Mouse (Mus musculus): ENCODE data around the gene Hbq1b. TPM values are rescaled to one million over a fixed set of nuclear protein-coding genes. Genes with fewer than 3 reads are reported as not detected.
"Not testable (repeated sequence)": the region's sequence is repeated elsewhere in the genome, so short reads cannot be mapped to it uniquely, and the experiment has no call there.

Hbq1b gene
- polyA plus RNA-seq, 1 experiment = not detected

GRCm38 (mm10) chr11:32297417-32297816, 10.7 kb downstream of the Hbq1b start:
- not testable (repeated sequence) for H3K27me3 ChIP-seq (ENCODE audit: control insufficient read depth, insufficient read depth, low read length); H3K4me3 ChIP-seq (ENCODE audit: low read depth, low read length); H3K27ac ChIP-seq (ENCODE audit: insufficient read depth, low read depth, low read length); H3K36me3 ChIP-seq (ENCODE audit: control insufficient read depth, insufficient read depth, low read length); H3K4me1 ChIP-seq (ENCODE audit: control insufficient read depth, insufficient read depth, insufficient read length, low read length)
- 26% methylated on average over 2 of the region's 2 CpGs for WGBS

- H3K4me1 ChIP-seq (ENCODE audit: control insufficient read depth, insufficient read depth, insufficient read length, low read length) = no peaks in the 10 kb centered on the region
- no peaks in the 10 kb centered on the region for H3K36me3 ChIP-seq (ENCODE audit: control insufficient read depth, insufficient read depth, low read length)
- no peak for TF ChIP-seq CTCF (IDR thresholded peaks at IDR 0.05; ENCODE audit: extremely low read depth, insufficient read length, insufficient replicate concordance, low read depth, low read length)
- TF ChIP-seq POLR2A (IDR thresholded peaks at IDR 0.05; ENCODE audit: low read depth, low read length) = no peak
- no peak overlapping the region for H3K27ac ChIP-seq (ENCODE audit: insufficient read depth, low read depth, low read length)
- H3K4me3 ChIP-seq (ENCODE audit: low read depth, low read length) = no peak overlapping the region
- WGBS = 84% methylated on average over 1 of the region's 1 CpGs
- no peaks in the 10 kb centered on the region for H3K27me3 ChIP-seq (ENCODE audit: control insufficient read depth, insufficient read depth, low read length)
Observed at GRCm38 (mm10) chr11:32297866-32298531, 11.2 kb downstream of the Hbq1b start.

- no peak overlapping the region for H3K4me3 ChIP-seq (ENCODE audit: low read depth, low read length)
- TF ChIP-seq CTCF (IDR thresholded peaks at IDR 0.05; ENCODE audit: extremely low read depth, insufficient read length, insufficient replicate concordance, low read depth, low read length) (no peak), POLR2A (IDR thresholded peaks at IDR 0.05; ENCODE audit: low read depth, low read length) (no peak)
- H3K4me1 ChIP-seq (ENCODE audit: control insufficient read depth, insufficient read depth, insufficient read length, low read length) = no peaks in the 10 kb centered on the region
- no peak overlapping the region for H3K27ac ChIP-seq (ENCODE audit: insufficient read depth, low read depth, low read length)
- WGBS = 95% methylated on average over 2 of the region's 2 CpGs
- H3K27me3 ChIP-seq (ENCODE audit: control insufficient read depth, insufficient read depth, low read length) = no peaks in the 10 kb centered on the region
- H3K36me3 ChIP-seq (ENCODE audit: control insufficient read depth, insufficient read depth, low read length) = no peaks in the 10 kb centered on the region
Observed at GRCm38 (mm10) chr11:32298532-32298918, 11.8 kb downstream of the Hbq1b start.

- 0 out of 2 replicates have a peak within 1 kb of the TSS, but pooled peaks have one; percentile 25 for H3K4me3 ChIP-seq (ENCODE audit: low read depth, low read length)
- peak; percentile 66; the same call in 1 of the 2 replicates for TF ChIP-seq CTCF (IDR thresholded peaks at IDR 0.05; ENCODE audit: extremely low read depth, insufficient read length, insufficient replicate concordance, low read depth, low read length)
- not testable (repeated sequence) for H3K27me3 ChIP-seq (ENCODE audit: control insufficient read depth, insufficient read depth, low read length); H3K27ac ChIP-seq (ENCODE audit: insufficient read depth, low read depth, low read length); H3K4me1 ChIP-seq (ENCODE audit: control insufficient read depth, insufficient read depth, insufficient read length, low read length); H3K36me3 ChIP-seq (ENCODE audit: control insufficient read depth, insufficient read depth, low read length)
- WGBS = 7% methylated on average over 16 of the region's 16 CpGs
Observed at GRCm38 (mm10) chr11:32299865-32300264, 13.1 kb downstream of the Hbq1b start, which contains the start of gene Hbq1a. Gene Hbq1a (plus strand): TSS chr11:32300069.

- Histone ChIP-seq H3K4me3 (ENCODE audit: low read depth, low read length) (no peak overlapping the region), H3K4me1 (ENCODE audit: control insufficient read depth, insufficient read depth, insufficient read length, low read length) (no peaks in the 10 kb centered on the region), H3K27ac (ENCODE audit: insufficient read depth, low read depth, low read length) (no peak overlapping the region), H3K27me3 (ENCODE audit: control insufficient read depth, insufficient read depth, low read length) (no peaks in the 10 kb centered on the region), H3K36me3 (ENCODE audit: control insufficient read depth, insufficient read depth, low read length) (no peaks in the 10 kb centered on the region)
- WGBS = 46% methylated on average over 15 of the region's 17 CpGs
- TF ChIP-seq POLR2A (IDR thresholded peaks at IDR 0.05; ENCODE audit: low read depth, low read length) = no peak
- no peak for TF ChIP-seq CTCF (IDR thresholded peaks at IDR 0.05; ENCODE audit: extremely low read depth, insufficient read length, insufficient replicate concordance, low read depth, low read length)
Observed at GRCm38 (mm10) chr11:32300279-32301267, 13.8 kb downstream of the Hbq1b start.

- Histone ChIP-seq H3K36me3 (ENCODE audit: control insufficient read depth, insufficient read depth, low read length) (no peaks in the 10 kb centered on the region), H3K4me1 (ENCODE audit: control insufficient read depth, insufficient read depth, insufficient read length, low read length) (no peaks in the 10 kb centered on the region), H3K27me3 (ENCODE audit: control insufficient read depth, insufficient read depth, low read length) (no peaks in the 10 kb centered on the region), H3K4me3 (ENCODE audit: low read depth, low read length) (no peak overlapping the region), H3K27ac (ENCODE audit: insufficient read depth, low read depth, low read length) (no peak overlapping the region)
- 62% methylated on average over 1 of the region's 1 CpGs for WGBS
- TF ChIP-seq CTCF (IDR thresholded peaks at IDR 0.05; ENCODE audit: extremely low read depth, insufficient read length, insufficient replicate concordance, low read depth, low read length) (no peak), POLR2A (IDR thresholded peaks at IDR 0.05; ENCODE audit: low read depth, low read length) (no peak)
Observed at GRCm38 (mm10) chr11:32301506-32301905, 14.7 kb downstream of the Hbq1b start.

- no peaks in the 10 kb centered on the region for H3K4me1 ChIP-seq (ENCODE audit: control insufficient read depth, insufficient read depth, insufficient read length, low read length)
- WGBS = 40% methylated on average over 2 of the region's 2 CpGs
- no peaks in the 10 kb centered on the region for H3K27me3 ChIP-seq (ENCODE audit: control insufficient read depth, insufficient read depth, low read length)
- H3K4me3 ChIP-seq (ENCODE audit: low read depth, low read length) = no peak overlapping the region
- H3K27ac ChIP-seq (ENCODE audit: insufficient read depth, low read depth, low read length) = no peak overlapping the region
- no peaks in the 10 kb centered on the region for H3K36me3 ChIP-seq (ENCODE audit: control insufficient read depth, insufficient read depth, low read length)
- TF ChIP-seq POLR2A (IDR thresholded peaks at IDR 0.05; ENCODE audit: low read depth, low read length) (no peak), CTCF (IDR thresholded peaks at IDR 0.05; ENCODE audit: extremely low read depth, insufficient read length, insufficient replicate concordance, low read depth, low read length) (no peak)
Observed at GRCm38 (mm10) chr11:32302824-32303419, 16.2 kb downstream of the Hbq1b start.
